Comparison of ENCODE assay signal across 15 mouse cellular contexts in genomic region chr4:43384083-43384460, GRCm38 (mm10). TPM values are rescaled to one million over a fixed set of nuclear protein-coding genes. Genes with fewer than 3 reads are reported as not detected.
DNase-seq lines count a peak whose midpoint lies in the region; ATAC-seq and TF ChIP-seq lines count a peak whose summit lies in the region.
"Had no signal": no experiment of that assay in that cellular context is flagged by ENCODE, and none has a peak within 500 bp of the region (broad histone marks: within the 10 kb centered on the region; RNA-seq: fewer than 3 reads in every experiment).

No protein-coding gene starts in this region.

- H3K4me3 ChIP-seq in hindbrain, embryonic 14.5 days (replicated peaks; ENCODE audit: low read length), result no peak overlapping the region
- no peak overlapping the region for H3K4me3 ChIP-seq in hindbrain, embryonic 10.5 days
- no peak overlapping the region for H3K4me3 ChIP-seq in midbrain, embryonic 15.5 days
- no peak overlapping the region for H3K4me3 ChIP-seq in midbrain, embryonic 13.5 days (replicated peaks)
- H3K4me3 ChIP-seq in bone marrow macrophage, adult 2 months (ENCODE audit: insufficient read depth, low read length), result peak overlapping the region; percentile 95
- H3K4me3 ChIP-seq in neural tube, embryonic 15.5 days (replicated peaks), result 0 out of 2 replicates have a peak overlapping the region, but pooled peaks have one; percentile 86
- H3K4me3 ChIP-seq: embryonic facial prominence, embryonic 10.5 days; forebrain, embryonic 12.5 days; limb, embryonic 12.5 days had no signal

- H3K36me3 ChIP-seq in hindbrain, embryonic 14.5 days (replicated peaks; ENCODE audit: control insufficient read depth, insufficient read depth), result no peaks in the 10 kb centered on the region
- H3K36me3 ChIP-seq in hindbrain, embryonic 10.5 days, result no peaks in the 10 kb centered on the region
- no peaks in the 10 kb centered on the region for H3K36me3 ChIP-seq in midbrain, embryonic 15.5 days (replicated peaks)
- no peaks in the 10 kb centered on the region for H3K36me3 ChIP-seq in midbrain, embryonic 13.5 days
- H3K36me3 ChIP-seq in neural tube, embryonic 15.5 days, result no peaks in the 10 kb centered on the region
- H3K36me3 ChIP-seq: embryonic facial prominence, embryonic 10.5 days; forebrain, embryonic 12.5 days; limb, embryonic 12.5 days had no signal

- TF ChIP-seq POLR2A in bone marrow macrophage, adult 2 months (IDR thresholded peaks at IDR 0.05; ENCODE audit: borderline replicate concordance, low read depth, low read length), result no peak

- H3K4me1 ChIP-seq in hindbrain, embryonic 14.5 days (replicated peaks; ENCODE audit: control insufficient read depth, insufficient read depth, low read length), result peaks cover 20% of the 10 kb centered on the region
- H3K4me1 ChIP-seq in hindbrain, embryonic 10.5 days (replicated peaks), result peaks cover 23% of the 10 kb centered on the region
- H3K4me1 ChIP-seq in midbrain, embryonic 15.5 days, result peaks cover 30% of the 10 kb centered on the region
- peaks cover 29% of the 10 kb centered on the region for H3K4me1 ChIP-seq in midbrain, embryonic 13.5 days (replicated peaks)
- H3K4me1 ChIP-seq in bone marrow macrophage, adult 2 months (ENCODE audit: control insufficient read depth, insufficient read depth, low read length), result peaks cover 12% of the 10 kb centered on the region
- H3K4me1 ChIP-seq in neural tube, embryonic 15.5 days, result peaks cover 38% of the 10 kb centered on the region

- no peak overlapping the region for H3K9ac ChIP-seq in hindbrain, embryonic 14.5 days
- H3K9ac ChIP-seq in midbrain, embryonic 15.5 days, result no peak overlapping the region
- H3K9ac ChIP-seq in midbrain, embryonic 13.5 days (replicated peaks), result no peak overlapping the region
- H3K9ac ChIP-seq in neural tube, embryonic 15.5 days (replicated peaks), result no peak overlapping the region
- H3K9ac ChIP-seq: forebrain, embryonic 12.5 days; limb, embryonic 12.5 days; lung, embryonic 14.5 days had no signal

- no peak for DNase-seq in hindbrain, embryonic 14.5 days (ENCODE audit: low spot score)
- no peak for DNase-seq in hindbrain, embryonic 10.5 days (ENCODE audit: low spot score)
- no peak for DNase-seq in yolk sac, embryonic 10.5 days (ENCODE audit: low spot score)
- DNase-seq: cerebellum, adult 18-20 months; gastrocnemius, postnatal 10 days; heart, postnatal 14 days; kidney, adult 8-10 months; lung, embryonic 14.5 days had no signal

- no peak overlapping the region for H3K27ac ChIP-seq in hindbrain, embryonic 14.5 days
- H3K27ac ChIP-seq in hindbrain, embryonic 10.5 days, result no peak overlapping the region
- H3K27ac ChIP-seq in midbrain, embryonic 15.5 days, result no peak overlapping the region
- H3K27ac ChIP-seq in midbrain, embryonic 13.5 days, result no peak overlapping the region
- H3K27ac ChIP-seq in bone marrow macrophage, adult 2 months (ENCODE audit: insufficient read depth, low read depth, low read length), result peak overlapping the region; percentile 91
- H3K27ac ChIP-seq in neural tube, embryonic 15.5 days (replicated peaks), result no peak overlapping the region
- H3K27ac ChIP-seq: embryonic facial prominence, embryonic 10.5 days; forebrain, embryonic 12.5 days; limb, embryonic 12.5 days had no signal

- WGBS in hindbrain, embryonic 14.5 days, result 81% methylated on average over 5 of the region's 5 CpGs
- 83% methylated on average over 5 of the region's 5 CpGs for WGBS in hindbrain, embryonic 10.5 days
- WGBS in midbrain, embryonic 15.5 days, result 87% methylated on average over 5 of the region's 5 CpGs
- 84% methylated on average over 5 of the region's 5 CpGs for WGBS in midbrain, embryonic 13.5 days
- 89% methylated on average over 5 of the region's 5 CpGs for WGBS in neural tube, embryonic 15.5 days

- no peaks in the 10 kb centered on the region for H3K9me3 ChIP-seq in hindbrain, embryonic 14.5 days (ENCODE audit: control insufficient read depth, low read length)
- H3K9me3 ChIP-seq in hindbrain, embryonic 10.5 days, result no peaks in the 10 kb centered on the region
- H3K9me3 ChIP-seq in midbrain, embryonic 15.5 days, result no peaks in the 10 kb centered on the region
- H3K9me3 ChIP-seq in midbrain, embryonic 13.5 days, result no peaks in the 10 kb centered on the region
- no peaks in the 10 kb centered on the region for H3K9me3 ChIP-seq in neural tube, embryonic 15.5 days (replicated peaks)
- H3K9me3 ChIP-seq: embryonic facial prominence, embryonic 10.5 days; forebrain, embryonic 12.5 days; limb, embryonic 12.5 days had no signal

- TF ChIP-seq CTCF in bone marrow macrophage, adult 2 months (IDR thresholded peaks at IDR 0.05; ENCODE audit: low read depth, low read length), result no peak

- H3K27me3 ChIP-seq in hindbrain, embryonic 14.5 days (ENCODE audit: control insufficient read depth, insufficient read depth, low read length), result no peaks in the 10 kb centered on the region
- H3K27me3 ChIP-seq in hindbrain, embryonic 10.5 days (ENCODE audit: insufficient read depth, poor library complexity, severe bottlenecking), result peaks cover 23% of the 10 kb centered on the region
- no peaks in the 10 kb centered on the region for H3K27me3 ChIP-seq in midbrain, embryonic 15.5 days (replicated peaks)
- H3K27me3 ChIP-seq in midbrain, embryonic 13.5 days, result peaks cover 8% of the 10 kb centered on the region; the same call in 1 of the 2 replicates
- no peaks in the 10 kb centered on the region for H3K27me3 ChIP-seq in neural tube, embryonic 15.5 days (replicated peaks)

- H3K4me2 ChIP-seq in hindbrain, embryonic 14.5 days (replicated peaks), result peak overlapping the region; percentile 88; the same call in 1 of the 2 replicates
- peak overlapping the region; percentile 80; the same call in 1 of the 2 replicates for H3K4me2 ChIP-seq in midbrain, embryonic 15.5 days
- no peak overlapping the region for H3K4me2 ChIP-seq in midbrain, embryonic 13.5 days (replicated peaks)
- peak overlapping the region; percentile 88 for H3K4me2 ChIP-seq in neural tube, embryonic 15.5 days
- H3K4me2 ChIP-seq: forebrain, embryonic 12.5 days; limb, embryonic 12.5 days had no signal

- no peak for ATAC-seq in hindbrain, embryonic 14.5 days (ENCODE audit: low FRiP score)
- ATAC-seq in midbrain, embryonic 15.5 days (replicated peaks), result no peak
- no peak for ATAC-seq in midbrain, embryonic 13.5 days
- ATAC-seq in neural tube, embryonic 15.5 days (ENCODE audit: low FRiP score), result no peak

RNA-seq across cellular contexts. Expression of gene Rusc2, which starts 2.3 kb away (rescaled TPM):
- 58.3 and 58.5 TPM in 2 replicates for polyA plus RNA-seq in hindbrain, embryonic 14.5 days (2014; fragmentation: Nextera tagmentation; extraction: Ambion mirVana)
- polyA plus RNA-seq in hindbrain, embryonic 10.5 days (2016; fragmentation: Nextera tagmentation; extraction: Ambion mirVana), result 12.5 and 33.4 TPM in 2 replicates
- polyA plus RNA-seq in midbrain, embryonic 15.5 days (2015; fragmentation: Nextera tagmentation; extraction: Ambion mirVana), result 104 and 107 TPM in 2 replicates
- polyA plus RNA-seq in midbrain, embryonic 13.5 days (2015; fragmentation: Nextera tagmentation; extraction: Ambion mirVana), result 68.8 and 75.4 TPM in 2 replicates
- polyA plus RNA-seq in bone marrow macrophage, adult 2 months (2012; ENCODE audit: insufficient read depth, insufficient read length, missing spikeins), result 40.0 and 44.3 TPM in 2 replicates
- polyA plus RNA-seq in neural tube, embryonic 15.5 days (2015; fragmentation: Nextera tagmentation; extraction: Ambion mirVana), result 69.2 and 82.7 TPM in 2 replicates

RNA-seq across cellular contexts. Expression of gene Fam166b, which starts 44.9 kb away (rescaled TPM):
- 1.6 and 2.2 TPM in 2 replicates for polyA plus RNA-seq in hindbrain, embryonic 14.5 days (2014; fragmentation: Nextera tagmentation; extraction: Ambion mirVana)
- 0.47 TPM in 1 of 2 replicates, not detected in the other for polyA plus RNA-seq in hindbrain, embryonic 10.5 days (2016; fragmentation: Nextera tagmentation; extraction: Ambion mirVana)
- 0.52 and 1.7 TPM in 2 replicates for polyA plus RNA-seq in midbrain, embryonic 15.5 days (2015; fragmentation: Nextera tagmentation; extraction: Ambion mirVana)
- 0.30 and 0.83 TPM in 2 replicates for polyA plus RNA-seq in midbrain, embryonic 13.5 days (2015; fragmentation: Nextera tagmentation; extraction: Ambion mirVana)
- not detected in 2 replicates for polyA plus RNA-seq in bone marrow macrophage, adult 2 months (2012; ENCODE audit: insufficient read depth, insufficient read length, missing spikeins)
- polyA plus RNA-seq in neural tube, embryonic 15.5 days (2015; fragmentation: Nextera tagmentation; extraction: Ambion mirVana), result 1.7 and 2.6 TPM in 2 replicates
- polyA plus RNA-seq: embryonic facial prominence, embryonic 10.5 days; limb, embryonic 12.5 days had no signal

RNA-seq across cellular contexts. Expression of gene Tesk1, which starts 57.7 kb away (rescaled TPM):
- 21.8 and 22.6 TPM in 2 replicates for polyA plus RNA-seq in hindbrain, embryonic 14.5 days (2014; fragmentation: Nextera tagmentation; extraction: Ambion mirVana)
- 7.1 and 8.3 TPM in 2 replicates for polyA plus RNA-seq in hindbrain, embryonic 10.5 days (2016; fragmentation: Nextera tagmentation; extraction: Ambion mirVana)
- 16.7 and 17.1 TPM in 2 replicates for polyA plus RNA-seq in midbrain, embryonic 15.5 days (2015; fragmentation: Nextera tagmentation; extraction: Ambion mirVana)
- polyA plus RNA-seq in midbrain, embryonic 13.5 days (2015; fragmentation: Nextera tagmentation; extraction: Ambion mirVana), result 6.1 and 8.4 TPM in 2 replicates
- 47.2 and 51.5 TPM in 2 replicates for polyA plus RNA-seq in bone marrow macrophage, adult 2 months (2012; ENCODE audit: insufficient read depth, insufficient read length, missing spikeins)
- polyA plus RNA-seq in neural tube, embryonic 15.5 days (2015; fragmentation: Nextera tagmentation; extraction: Ambion mirVana), result 9.7 and 14.1 TPM in 2 replicates

Comparison
In these comparisons a context has a peak if more than half of its experiments do, and no peak if none do; other contexts are left out.
1. H3K4me3 ChIP-seq: peak in bone marrow macrophage, adult 2 months (single experiment) and neural tube, embryonic 15.5 days (single experiment); none in hindbrain, embryonic 14.5 days (single experiment), hindbrain, embryonic 10.5 days (single experiment), midbrain, embryonic 15.5 days (single experiment) and midbrain, embryonic 13.5 days (single experiment).